Mouse (Mus musculus) spleen, adult 2 months (tissue): ENCODE measurements around the gene Dennd5a.

Source experiments
- CTCF ChIP-seq: fragments of 200-500 bp; IDR thresholded peaks from 2 replicates; pipeline ENCODE4 v1.5.1; 2011; ENCODE audit warnings: mild to moderate bottlenecking, inconsistent platforms; ENCODE audit not compliant: insufficient read depth, insufficient read length, insufficient replicate concordance; ENCODE audit errors: extremely low read depth
- POLR2A ChIP-seq: fragments of 200-500 bp; IDR thresholded peaks from 2 replicates; pipeline ENCODE4 v1.6.1; 2011; ENCODE audit warnings: low read depth, low read length, inconsistent platforms

- no peak for TF ChIP-seq CTCF
- no peak for TF ChIP-seq POLR2A
Measured at GRCm38 (mm10) chr7:110006471-110007195, 46.4 kb upstream of the Dennd5a start.
